Mouse (Mus musculus) liver, adult 2 months (tissue): ENCODE data around the gene Sept11. TPM values are rescaled to one million over a fixed set of nuclear protein-coding genes. Genes with fewer than 3 reads are reported as not detected.

Source experiments
- DNase-seq: peaks from one replicate; pipeline ENCODE4 v3.0.0-alpha.2; 2011; ENCODE audit warnings: low read depth, low spot score; ENCODE audit errors: extremely low read depth
- H3K27ac ChIP-seq: fragments of 200-500 bp; replicated peaks from 2 replicates; pipeline ENCODE4 v1.5.1; 2012; ENCODE audit warnings: low read depth, mild to moderate bottlenecking, control low read depth, inconsistent platforms, low read length; ENCODE audit not compliant: insufficient read depth
- H3K27me3 ChIP-seq: fragments of 200-500 bp; 2 replicates; pipeline ENCODE4 v1.6.1; 2012; ENCODE audit warnings: mild to moderate bottlenecking, moderate library complexity, low read length, inconsistent platforms; ENCODE audit not compliant: control insufficient read depth, insufficient read depth
- H3K36me3 ChIP-seq: fragments of 200-500 bp; 2 replicates; pipeline ENCODE4 v1.6.1; 2012; ENCODE audit warnings: low read length, inconsistent platforms; ENCODE audit not compliant: control insufficient read depth, insufficient read depth
- H3K4me1 ChIP-seq: fragments of 200-500 bp; 2 replicates; pipeline ENCODE4 v1.6.1; 2011; ENCODE audit warnings: low read length; ENCODE audit not compliant: control insufficient read depth, insufficient read depth
- H3K4me3 ChIP-seq: fragments of 200-500 bp; 2 replicates; pipeline ENCODE4 v1.5.1; 2011; ENCODE audit warnings: low read depth, mild to moderate bottlenecking, control low read depth, low read length, moderate library complexity; ENCODE audit not compliant: insufficient read depth
- H3K79me2 ChIP-seq: fragments of 200-500 bp; 2 replicates; pipeline ENCODE4 v1.6.1; 2012; ENCODE audit warnings: inconsistent platforms, mild to moderate bottlenecking, low read length, moderate library complexity; ENCODE audit not compliant: control insufficient read depth, insufficient read depth
- H3K9ac ChIP-seq: fragments of 200-500 bp; 2 replicates; pipeline ENCODE4 v1.6.1; 2012; ENCODE audit warnings: low read depth, mild to moderate bottlenecking, control low read depth, inconsistent platforms, low read length
- CTCF ChIP-seq: fragments of 200-500 bp; IDR thresholded peaks from 2 replicates; pipeline ENCODE4 v1.5.1; 2011; ENCODE audit warnings: low read depth, low read length, control low read depth
- POLR2A ChIP-seq: fragments of 200-500 bp; IDR thresholded peaks from 2 replicates; pipeline ENCODE4 v1.6.1; 2011; ENCODE audit warnings: low read length, control low read depth; ENCODE audit not compliant: insufficient read depth; ENCODE audit errors: extremely low read depth
- WGBS: fragments of 180-500 bp; shearing (Covaris S2); methylation state at CpG from one replicate; pipeline ENCODE4 v1.1.7; 2018; 5-methylcytosine and 5-hydroxymethylcytosine counted together
- polyA plus RNA-seq: library from polyadenylated mRNA; depleted of rRNA; stranded (reverse); fragments of >200 nt; gene quantifications from 2 replicates; pipeline ENCODE4 v1.2.3, GENCODE M21; 2012
- total RNA-seq: library from RNA; depleted of rRNA; stranded (reverse); fragments of >200 nt; gene quantifications from 2 replicates; pipeline ENCODE4 v1.2.3, GENCODE M21; 2014

Gene Sept11
- total and polyA plus RNA-seq, 2 experiments = 7.1 to 7.3 TPM

DNA sequence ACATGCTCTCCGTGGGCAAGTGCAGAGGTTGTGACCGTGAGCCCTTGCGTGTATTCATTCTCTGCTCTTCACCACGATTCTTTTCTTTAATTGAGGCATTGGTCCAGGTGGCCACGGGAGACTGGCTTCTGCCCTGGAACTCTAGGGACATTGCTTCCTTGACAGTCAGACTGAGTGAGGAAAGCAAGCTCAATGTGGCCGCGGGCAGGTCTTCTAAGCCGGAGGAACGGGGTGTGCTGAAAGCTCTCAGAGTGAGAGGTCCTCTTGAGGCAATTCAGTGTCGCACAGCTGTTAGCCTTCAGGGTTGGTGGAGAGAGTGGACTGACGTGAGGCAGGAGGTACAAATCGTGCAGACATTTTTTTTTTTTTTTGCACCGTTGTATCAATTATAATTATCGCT is 5.6 kb downstream of the Sept11 start:
- 82% methylated on average over 14 of the region's 14 CpGs for WGBS
- TF ChIP-seq POLR2A = no peak
- TF ChIP-seq CTCF = no peak
- no peak overlapping the region for H3K27ac ChIP-seq
- no peaks in the 10 kb centered on the region for H3K36me3 ChIP-seq
- no peak overlapping the region for H3K9ac ChIP-seq
- peaks cover 12% of the 10 kb centered on the region; the same call in 1 of the 2 replicates for H3K79me2 ChIP-seq
- peaks cover 2% of the 10 kb centered on the region; the same call in 1 of the 2 replicates for H3K4me1 ChIP-seq
- H3K27me3 ChIP-seq = no peaks in the 10 kb centered on the region
- DNase-seq = no peak
- H3K4me3 ChIP-seq = no peak overlapping the region

DNA sequence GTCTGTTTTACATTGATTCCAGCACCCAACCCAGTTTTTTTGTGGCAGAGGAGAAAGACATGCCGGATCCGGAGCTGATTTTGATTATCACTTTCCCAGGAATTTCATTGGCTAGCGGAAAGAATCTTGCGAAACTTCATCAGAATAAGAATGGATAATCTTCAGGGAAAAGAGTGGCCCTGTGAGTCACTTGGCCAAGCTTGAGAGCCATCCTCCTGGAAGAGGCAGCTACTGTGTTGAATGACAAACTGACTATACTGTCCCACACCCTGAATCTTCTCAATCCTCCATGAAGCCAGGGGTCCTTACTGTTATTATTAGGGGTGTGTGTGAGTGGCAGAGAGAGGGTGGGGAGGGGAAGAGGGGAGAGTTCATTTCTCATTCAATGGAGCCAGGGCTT is 7.7 kb downstream of the Sept11 start:
- no peak overlapping the region for H3K9ac ChIP-seq
- DNase-seq = no peak
- peaks cover 11% of the 10 kb centered on the region; the same call in 1 of the 2 replicates for H3K79me2 ChIP-seq
- no peaks in the 10 kb centered on the region for H3K36me3 ChIP-seq
- H3K27ac ChIP-seq = no peak overlapping the region
- WGBS = 54% methylated on average over 4 of the region's 4 CpGs
- H3K27me3 ChIP-seq = no peaks in the 10 kb centered on the region
- H3K4me3 ChIP-seq = no peak overlapping the region
- peaks cover 2% of the 10 kb centered on the region; the same call in 1 of the 2 replicates for H3K4me1 ChIP-seq
- TF ChIP-seq POLR2A (no peak), CTCF (no peak)

DNA sequence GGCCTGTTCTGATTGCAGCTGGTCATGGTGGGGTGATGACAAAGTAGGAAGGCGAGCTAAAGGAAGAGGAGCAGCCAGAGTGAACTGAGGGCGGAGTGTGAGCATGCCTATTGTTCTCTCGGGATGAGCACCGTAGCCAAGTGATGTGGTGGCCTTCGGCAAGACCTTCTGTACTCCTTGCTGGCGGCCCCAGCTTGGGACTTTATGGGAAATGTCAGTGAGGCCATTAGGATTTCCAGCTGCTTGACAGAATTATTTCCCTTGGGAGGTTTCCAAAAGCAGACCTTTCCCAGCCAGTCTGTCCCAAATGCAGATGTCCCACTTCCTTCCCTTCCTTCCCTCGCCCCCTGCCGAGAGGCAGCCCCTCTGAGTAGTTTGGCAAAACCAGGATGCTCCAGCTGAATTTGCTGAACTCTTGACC is 8.1 kb downstream of the Sept11 start:
- H3K4me1 ChIP-seq = peaks cover 2% of the 10 kb centered on the region; the same call in 1 of the 2 replicates
- peaks cover 11% of the 10 kb centered on the region; the same call in 1 of the 2 replicates for H3K79me2 ChIP-seq
- no peaks in the 10 kb centered on the region for H3K27me3 ChIP-seq
- no peaks in the 10 kb centered on the region for H3K36me3 ChIP-seq
- no peak overlapping the region for H3K9ac ChIP-seq
- 80% methylated on average over 8 of the region's 8 CpGs for WGBS
- no peak overlapping the region for H3K27ac ChIP-seq
- no peak for TF ChIP-seq CTCF
- TF ChIP-seq POLR2A = no peak
- DNase-seq = no peak
- H3K4me3 ChIP-seq = no peak overlapping the region

DNA sequence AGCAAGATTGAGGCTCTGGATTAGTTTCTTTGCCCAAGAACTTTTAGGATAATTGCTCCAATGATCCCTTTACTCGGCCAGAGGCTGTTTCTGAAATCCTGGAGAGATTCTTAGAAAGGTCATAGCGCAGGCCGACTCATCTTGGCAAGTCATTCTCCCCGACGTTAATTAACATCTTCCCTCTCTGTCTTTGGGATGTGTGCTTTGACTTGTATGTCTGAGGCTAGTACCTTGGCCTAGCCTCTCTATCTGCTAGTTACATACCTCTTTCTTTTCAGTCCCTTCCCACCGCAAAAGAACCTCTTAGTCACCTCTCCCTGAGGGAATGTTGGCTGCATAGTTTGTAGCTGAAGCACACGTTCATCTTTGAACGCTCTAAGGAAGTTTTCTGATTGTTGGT is 10.4 kb downstream of the Sept11 start:
- H3K79me2 ChIP-seq = peaks cover 11% of the 10 kb centered on the region; the same call in 1 of the 2 replicates
- no peaks in the 10 kb centered on the region for H3K27me3 ChIP-seq
- no peak for DNase-seq
- 84% methylated on average over 8 of the region's 8 CpGs for WGBS
- H3K4me3 ChIP-seq = no peak overlapping the region
- no peaks in the 10 kb centered on the region for H3K36me3 ChIP-seq
- H3K9ac ChIP-seq = no peak overlapping the region
- peaks cover 2% of the 10 kb centered on the region; the same call in 1 of the 2 replicates for H3K4me1 ChIP-seq
- TF ChIP-seq POLR2A (no peak), CTCF (no peak)
- H3K27ac ChIP-seq = no peak overlapping the region

DNA sequence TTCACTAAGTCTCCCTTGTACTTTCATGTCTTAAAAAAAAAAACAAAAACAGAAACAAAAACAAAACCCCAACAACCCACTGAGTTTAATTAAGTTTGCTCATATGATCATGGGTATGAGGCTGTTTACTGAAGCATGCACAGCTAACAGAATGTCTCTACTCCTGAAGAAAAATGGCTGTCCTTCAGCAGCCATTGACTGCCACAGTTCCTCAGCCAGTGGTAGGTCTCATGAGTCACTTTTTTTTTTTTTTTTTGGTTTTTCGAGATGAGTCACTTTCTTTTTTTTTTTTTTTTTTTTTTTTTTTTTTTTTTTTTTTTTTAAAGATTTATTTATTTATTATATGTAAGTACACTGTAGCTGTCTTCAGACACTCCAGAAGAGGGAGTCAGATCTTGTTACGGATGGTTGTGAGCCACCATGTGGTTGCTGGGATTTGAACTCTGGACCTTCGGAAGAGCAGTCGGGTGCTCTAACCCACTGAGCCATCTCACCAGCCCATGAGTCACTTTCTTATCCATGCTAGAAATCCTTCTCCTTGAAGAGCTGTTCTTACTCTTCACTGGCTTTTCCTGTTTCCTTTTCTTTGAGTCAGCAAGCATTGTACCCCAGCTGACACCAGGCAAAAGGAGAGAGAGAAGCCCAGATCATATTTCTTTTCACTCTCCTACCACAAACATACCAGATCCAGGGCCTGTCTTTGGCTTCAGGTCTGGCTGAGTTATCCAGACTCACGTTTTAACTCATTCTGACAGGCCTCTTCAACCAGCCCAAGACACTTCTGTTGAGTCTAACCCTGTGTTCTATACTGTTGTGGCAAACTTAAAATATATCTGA is 12.0 kb downstream of the Sept11 start:
- H3K27me3 ChIP-seq = no peaks in the 10 kb centered on the region
- no peaks in the 10 kb centered on the region for H3K36me3 ChIP-seq
- H3K79me2 ChIP-seq = peaks cover 11% of the 10 kb centered on the region; the same call in 1 of the 2 replicates
- H3K27ac ChIP-seq = no peak overlapping the region
- no peak overlapping the region for H3K9ac ChIP-seq
- WGBS = 68% methylated on average over 4 of the region's 5 CpGs
- TF ChIP-seq CTCF = no peak
- TF ChIP-seq POLR2A = no peak
- no peak for DNase-seq
- H3K4me3 ChIP-seq = no peak overlapping the region
- H3K4me1 ChIP-seq = peaks cover 2% of the 10 kb centered on the region; the same call in 1 of the 2 replicates

DNA sequence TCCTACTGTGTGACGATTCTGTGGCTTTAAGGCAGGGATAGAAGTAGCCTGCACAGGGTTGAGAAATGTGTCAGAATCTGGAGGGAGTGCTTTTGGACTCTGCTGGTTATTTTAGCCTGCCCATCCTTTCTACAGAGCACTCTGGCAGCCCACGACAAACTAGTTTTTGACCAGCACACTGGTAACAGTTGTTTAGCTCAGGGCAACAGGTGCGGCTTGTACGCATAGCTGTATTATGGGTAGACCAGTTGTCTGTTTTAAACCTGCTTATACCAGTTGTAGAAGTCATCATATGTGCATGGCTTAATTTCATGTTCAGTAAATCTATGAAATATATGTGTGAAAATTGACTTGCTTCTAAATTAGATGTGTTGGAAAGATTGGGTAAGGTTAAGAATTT is 12.8 kb downstream of the Sept11 start:
- no peak overlapping the region for H3K9ac ChIP-seq
- DNase-seq = no peak
- no peaks in the 10 kb centered on the region for H3K27me3 ChIP-seq
- WGBS = 92% methylated on average over 4 of the region's 4 CpGs
- no peak overlapping the region for H3K27ac ChIP-seq
- no peak overlapping the region for H3K4me3 ChIP-seq
- TF ChIP-seq CTCF (no peak), POLR2A (no peak)
- H3K36me3 ChIP-seq = no peaks in the 10 kb centered on the region
- H3K79me2 ChIP-seq = peaks cover 11% of the 10 kb centered on the region; the same call in 1 of the 2 replicates
- H3K4me1 ChIP-seq = peaks cover 2% of the 10 kb centered on the region; the same call in 1 of the 2 replicates
